Mouse (Mus musculus): ENCODE measurements around the gene Hemgn. TPM values are rescaled to one million over a fixed set of nuclear protein-coding genes. Genes with fewer than 3 reads are reported as not detected.

Gene Hemgn
- not detected for polyA plus RNA-seq (2014; fragmentation: Illumina TruSeq; extraction: RNeasy Lipid Tissue Mini Kit (QIAGEN cat#74804); ENCODE audit: low read depth, low replicate concordance)

GRCm38 (mm10) chr4:46413406-46413805 lies at the start of gene Hemgn:
TSS of gene Hemgn (minus strand) at chr4:46413506.

GRCm38 (mm10) chr4:46450519-46451131 lies 37.3 kb upstream of the Hemgn start, which contains the start of gene Anp32b:
TSS of gene Anp32b (plus strand) at chr4:46450902.

GRCm38 (mm10) chr4:46389013-46389611 lies 24.2 kb downstream of the Hemgn start, which contains the start of gene Trmo:
TSS of gene Trmo (minus strand) at chr4:46389437.

Other genes starting within 250 kb of the Hemgn start
- gene Xpa, start 217.2 kb downstream of the Hemgn start, polyA plus RNA-seq (2014; fragmentation: Illumina TruSeq; extraction: RNeasy Lipid Tissue Mini Kit (QIAGEN cat#74804); ENCODE audit: low read depth, low replicate concordance) = 10.4 TPM
- gene Foxe1, start 69.9 kb downstream of the Hemgn start, polyA plus RNA-seq (2014; fragmentation: Illumina TruSeq; extraction: RNeasy Lipid Tissue Mini Kit (QIAGEN cat#74804); ENCODE audit: low read depth, low replicate concordance) = not detected
- gene Trmo, start 24.1 kb downstream of the Hemgn start, polyA plus RNA-seq (2014; fragmentation: Illumina TruSeq; extraction: RNeasy Lipid Tissue Mini Kit (QIAGEN cat#74804); ENCODE audit: low read depth, low replicate concordance) = 4.7 TPM
- gene Anp32b, start 37.4 kb upstream of the Hemgn start, polyA plus RNA-seq (2014; fragmentation: Illumina TruSeq; extraction: RNeasy Lipid Tissue Mini Kit (QIAGEN cat#74804); ENCODE audit: low read depth, low replicate concordance) = 75.6 TPM
- 12.1 TPM for gene Nans, start 75.7 kb upstream of the Hemgn start, polyA plus RNA-seq (2014; fragmentation: Illumina TruSeq; extraction: RNeasy Lipid Tissue Mini Kit (QIAGEN cat#74804); ENCODE audit: low read depth, low replicate concordance)
- gene Trim14, start 122.6 kb upstream of the Hemgn start, polyA plus RNA-seq (2014; fragmentation: Illumina TruSeq; extraction: RNeasy Lipid Tissue Mini Kit (QIAGEN cat#74804); ENCODE audit: low read depth, low replicate concordance) = 3.3 TPM
- gene Coro2a, start 188.7 kb upstream of the Hemgn start, polyA plus RNA-seq (2014; fragmentation: Illumina TruSeq; extraction: RNeasy Lipid Tissue Mini Kit (QIAGEN cat#74804); ENCODE audit: low read depth, low replicate concordance) = 0.13 TPM
- gene Tbc1d2, start 236.7 kb upstream of the Hemgn start, polyA plus RNA-seq (2014; fragmentation: Illumina TruSeq; extraction: RNeasy Lipid Tissue Mini Kit (QIAGEN cat#74804); ENCODE audit: low read depth, low replicate concordance) = 0.97 TPM

All from heart, adult 10 weeks (tissue).